Mouse (Mus musculus): Measurements from ENCODE around the gene Vtn. TPM values are rescaled to one million over a fixed set of nuclear protein-coding genes. Genes with fewer than 3 reads are reported as not detected.

Vtn gene
- polyA plus RNA-seq, 1 experiment from 2014 or later, result 0.39 TPM

- WGBS, result 96% methylated on average over 7 of the region's 7 CpGs
- Histone ChIP-seq H3K27ac (no peak overlapping the region), H3K36me3 (peaks cover 56% of the 10 kb centered on the region), H3K4me3 (no peak overlapping the region), H3K27me3 (no peaks in the 10 kb centered on the region), H3K4me1 (peaks cover 17% of the 10 kb centered on the region), H3K4me2 (replicated peaks) (no peak overlapping the region), H3K9ac (no peak overlapping the region), H3K9me3 (no peaks in the 10 kb centered on the region)
- ATAC-seq (ENCODE audit: low FRiP score, low read depth), result no peak
Measured at GRCm38 (mm10) chr11:78544449-78545111, 45.7 kb downstream of the Vtn start.

- no peak overlapping the region for H3K27ac ChIP-seq
- peaks cover 21% of the 10 kb centered on the region for H3K4me1 ChIP-seq
- H3K36me3 ChIP-seq, result peaks cover 50% of the 10 kb centered on the region
- no peak overlapping the region for H3K4me3 ChIP-seq
- H3K27me3 ChIP-seq, result no peaks in the 10 kb centered on the region
- H3K4me2 ChIP-seq (replicated peaks), result no peak overlapping the region
- H3K9ac ChIP-seq, result no peak overlapping the region
- no peak for ATAC-seq (ENCODE audit: low FRiP score, low read depth)
- 67% methylated on average over 8 of the region's 8 CpGs for WGBS
- H3K9me3 ChIP-seq, result no peaks in the 10 kb centered on the region
Measured at GRCm38 (mm10) chr11:78545181-78545580, 46.3 kb downstream of the Vtn start.

- no peak for ATAC-seq (ENCODE audit: low FRiP score, low read depth)
- Histone ChIP-seq H3K27me3 (no peaks in the 10 kb centered on the region), H3K4me1 (peaks cover 24% of the 10 kb centered on the region), H3K9ac (no peak overlapping the region), H3K9me3 (no peaks in the 10 kb centered on the region), H3K27ac (no peak overlapping the region), H3K4me3 (no peak overlapping the region), H3K36me3 (peaks cover 26% of the 10 kb centered on the region), H3K4me2 (replicated peaks) (no peak overlapping the region; the same call in 1 of the 2 replicates)
- WGBS, result 81% methylated on average over 2 of the region's 2 CpGs
Measured at GRCm38 (mm10) chr11:78547718-78548460, 49.0 kb downstream of the Vtn start.

GRCm38 (mm10) chr11:78549491-78549987 is 50.6 kb downstream of the Vtn start:
- peak overlapping the region; percentile 84; the same call in 1 of the 2 replicates for H3K27ac ChIP-seq
- no peak for ATAC-seq (ENCODE audit: low FRiP score, low read depth)
- peak overlapping the region; percentile 74 for H3K9ac ChIP-seq

GRCm38 (mm10) chr11:78550168-78551058 is 51.5 kb downstream of the Vtn start, which contains the start of gene Tmem97:
Tmem97 (minus strand) TSS chr11:78550777.
- peaks cover 24% of the 10 kb centered on the region for H3K4me1 ChIP-seq
- H3K27ac ChIP-seq, result peak within 1 kb of the TSS; percentile 87
- under 1% methylated on average over 60 of the region's 60 CpGs for WGBS
- H3K9me3 ChIP-seq, result 0 out of 2 replicates have a peak, but pooled peaks cover 5% of the 10 kb centered on the region
- H3K4me3 ChIP-seq, result peak within 1 kb of the TSS; percentile 73
- H3K36me3 ChIP-seq, result peaks cover 3% of the 10 kb centered on the region
- ATAC-seq (ENCODE audit: low FRiP score, low read depth), result peak; percentile 100
- H3K9ac ChIP-seq, result peak within 1 kb of the TSS; percentile 74
- no peaks in the 10 kb centered on the region for H3K27me3 ChIP-seq
- H3K4me2 ChIP-seq (replicated peaks), result peak within 1 kb of the TSS; percentile 75

More at GRCm38 (mm10) chr11:78549491-78549987, 50.6 kb downstream of the Vtn start:
- H3K4me1 ChIP-seq, result peaks cover 24% of the 10 kb centered on the region
- H3K4me3 ChIP-seq, result peak overlapping the region; percentile 73
- H3K36me3 ChIP-seq, result peaks cover 12% of the 10 kb centered on the region
- 0 out of 2 replicates have a peak, but pooled peaks cover 5% of the 10 kb centered on the region for H3K9me3 ChIP-seq
- 4% methylated on average over 5 of the region's 5 CpGs for WGBS
- peak overlapping the region; percentile 75 for H3K4me2 ChIP-seq (replicated peaks)
- no peaks in the 10 kb centered on the region for H3K27me3 ChIP-seq

GRCm38 (mm10) chr11:78551059-78551398 is 52.1 kb downstream of the Vtn start:
- ATAC-seq (ENCODE audit: low FRiP score, low read depth), result peak; percentile 49
- H3K4me3 ChIP-seq, result peak overlapping the region; percentile 73
- peak overlapping the region; percentile 75 for H3K4me2 ChIP-seq (replicated peaks)
- H3K9me3 ChIP-seq, result 0 out of 2 replicates have a peak, but pooled peaks cover 5% of the 10 kb centered on the region
- H3K27ac ChIP-seq, result peak overlapping the region; percentile 87; the same call in 1 of the 2 replicates
- WGBS, result 32% methylated on average over 6 of the region's 6 CpGs
- H3K9ac ChIP-seq, result peak overlapping the region; percentile 69
- no peaks in the 10 kb centered on the region for H3K27me3 ChIP-seq
- H3K36me3 ChIP-seq, result no peaks in the 10 kb centered on the region
- peaks cover 24% of the 10 kb centered on the region for H3K4me1 ChIP-seq

Other genes starting within 250 kb of the Vtn start
- gene 2610507B11Rik, start 237.3 kb upstream of the Vtn start, polyA plus RNA-seq (2015; fragmentation: Nextera tagmentation; extraction: Ambion mirVana), result 74.7 and 76.1 TPM in 2 replicates
- 0.11 and 0.56 TPM in 2 replicates for gene BC030499, start 208.2 kb upstream of the Vtn start, polyA plus RNA-seq (2015; fragmentation: Nextera tagmentation; extraction: Ambion mirVana)
- gene Spag5, start 197.6 kb upstream of the Vtn start, polyA plus RNA-seq (2015; fragmentation: Nextera tagmentation; extraction: Ambion mirVana), result 39.6 and 45.8 TPM in 2 replicates
- gene Aldoc, start 176.1 kb upstream of the Vtn start, polyA plus RNA-seq (2015; fragmentation: Nextera tagmentation; extraction: Ambion mirVana), result 6.5 and 6.6 TPM in 2 replicates
- 88.5 and 88.9 TPM in 2 replicates for gene Pigs, start 170.7 kb upstream of the Vtn start, polyA plus RNA-seq (2015; fragmentation: Nextera tagmentation; extraction: Ambion mirVana)
- 70.1 and 74.7 TPM in 2 replicates for gene Unc119, start 155.6 kb upstream of the Vtn start, polyA plus RNA-seq (2015; fragmentation: Nextera tagmentation; extraction: Ambion mirVana)
- 0.24 and 0.48 TPM in 2 replicates for gene Foxn1, start 112.5 kb upstream of the Vtn start, polyA plus RNA-seq (2015; fragmentation: Nextera tagmentation; extraction: Ambion mirVana)
- not detected in 2 replicates for gene Slc13a2, start 76.9 kb upstream of the Vtn start, polyA plus RNA-seq (2015; fragmentation: Nextera tagmentation; extraction: Ambion mirVana)
- gene Slc46a1, start 33.4 kb upstream of the Vtn start, polyA plus RNA-seq (2015; fragmentation: Nextera tagmentation; extraction: Ambion mirVana), result 17.1 TPM in 2 replicates
- gene Sarm1, start 1.3 kb upstream of the Vtn start, polyA plus RNA-seq (2015; fragmentation: Nextera tagmentation; extraction: Ambion mirVana), result 2.4 and 2.6 TPM in 2 replicates
- gene Sebox, start 4.4 kb downstream of the Vtn start, polyA plus RNA-seq (2015; fragmentation: Nextera tagmentation; extraction: Ambion mirVana), result not detected in 2 replicates
- gene Tmem199, start 13.1 kb downstream of the Vtn start, polyA plus RNA-seq (2015; fragmentation: Nextera tagmentation; extraction: Ambion mirVana), result 45.9 and 48.7 TPM in 2 replicates
- 182 and 186 TPM in 2 replicates for gene Poldip2, start 13.1 kb downstream of the Vtn start, polyA plus RNA-seq (2015; fragmentation: Nextera tagmentation; extraction: Ambion mirVana)
- gene Tnfaip1, start 37.2 kb downstream of the Vtn start, polyA plus RNA-seq (2015; fragmentation: Nextera tagmentation; extraction: Ambion mirVana), result 81.4 and 84.8 TPM in 2 replicates
- 165 and 168 TPM in 2 replicates for gene Ift20, start 37.3 kb downstream of the Vtn start, polyA plus RNA-seq (2015; fragmentation: Nextera tagmentation; extraction: Ambion mirVana)
- 74.1 and 75.2 TPM in 2 replicates for gene Tmem97, start 51.7 kb downstream of the Vtn start, polyA plus RNA-seq (2015; fragmentation: Nextera tagmentation; extraction: Ambion mirVana)
- gene Nlk, start 198.3 kb downstream of the Vtn start, polyA plus RNA-seq (2015; fragmentation: Nextera tagmentation; extraction: Ambion mirVana), result 11.1 and 12.2 TPM in 2 replicates